Mouse (Mus musculus): ENCODE results near the gene Stpg2. TPM values are rescaled to one million over a fixed set of nuclear protein-coding genes. Genes with fewer than 3 reads are reported as not detected.

Stpg2 gene
- not detected in 2 replicates for polyA plus RNA-seq (2012)

- no peak for TF ChIP-seq GATA1 (IDR thresholded peaks at IDR 0.05; ENCODE audit: low read length)
Measured at GRCm38 (mm10) chr3:139205444-139205998, at the start of gene Stpg2. Stpg2 (plus strand) TSS chr3:139205694.

GRCm38 (mm10) chr3:139162146-139162545 lies 43.3 kb upstream of the Stpg2 start:
- no peak for TF ChIP-seq GATA1 (IDR thresholded peaks at IDR 0.05; ENCODE audit: low read length)

GRCm38 (mm10) chr3:139162658-139163057 lies 42.8 kb upstream of the Stpg2 start:
- TF ChIP-seq GATA1 (IDR thresholded peaks at IDR 0.05; ENCODE audit: low read length), result no peak

GRCm38 (mm10) chr3:139168510-139169269 lies 36.8 kb upstream of the Stpg2 start:
- no peak for TF ChIP-seq GATA1 (IDR thresholded peaks at IDR 0.05; ENCODE audit: low read length)

GRCm38 (mm10) chr3:139169740-139170139 lies 35.8 kb upstream of the Stpg2 start:
- no peak for TF ChIP-seq GATA1 (IDR thresholded peaks at IDR 0.05; ENCODE audit: low read length)

- no peak for TF ChIP-seq GATA1 (IDR thresholded peaks at IDR 0.05; ENCODE audit: low read length)
Measured at GRCm38 (mm10) chr3:139176936-139177335, 28.6 kb upstream of the Stpg2 start.

GRCm38 (mm10) chr3:139191541-139191940 lies 14.0 kb upstream of the Stpg2 start:
- no peak for TF ChIP-seq GATA1 (IDR thresholded peaks at IDR 0.05; ENCODE audit: low read length)

GRCm38 (mm10) chr3:139193917-139194316 lies 11.6 kb upstream of the Stpg2 start:
- TF ChIP-seq GATA1 (IDR thresholded peaks at IDR 0.05; ENCODE audit: low read length), result no peak

- TF ChIP-seq GATA1 (IDR thresholded peaks at IDR 0.05; ENCODE audit: low read length), result no peak
Measured at GRCm38 (mm10) chr3:139198412-139198811, 7.1 kb upstream of the Stpg2 start.

GRCm38 (mm10) chr3:139200324-139200723 lies 5.2 kb upstream of the Stpg2 start:
- TF ChIP-seq GATA1 (IDR thresholded peaks at IDR 0.05; ENCODE audit: low read length), result no peak

- no peak for TF ChIP-seq GATA1 (IDR thresholded peaks at IDR 0.05; ENCODE audit: low read length)
Measured at GRCm38 (mm10) chr3:139216945-139217344, 11.5 kb downstream of the Stpg2 start.

- TF ChIP-seq GATA1 (IDR thresholded peaks at IDR 0.05; ENCODE audit: low read length), result no peak
Measured at GRCm38 (mm10) chr3:139225123-139225522, 19.6 kb downstream of the Stpg2 start.

GRCm38 (mm10) chr3:139226811-139227210 lies 21.3 kb downstream of the Stpg2 start:
- no peak for TF ChIP-seq GATA1 (IDR thresholded peaks at IDR 0.05; ENCODE audit: low read length)

GRCm38 (mm10) chr3:139245219-139245618 lies 39.7 kb downstream of the Stpg2 start:
- TF ChIP-seq GATA1 (IDR thresholded peaks at IDR 0.05; ENCODE audit: low read length), result no peak

- TF ChIP-seq GATA1 (IDR thresholded peaks at IDR 0.05; ENCODE audit: low read length), result no peak
Measured at GRCm38 (mm10) chr3:139246508-139246907, 41.0 kb downstream of the Stpg2 start.

- no peak for TF ChIP-seq GATA1 (IDR thresholded peaks at IDR 0.05; ENCODE audit: low read length)
Measured at GRCm38 (mm10) chr3:139297909-139298308, 92.4 kb downstream of the Stpg2 start.
